Mouse (Mus musculus): Measurements from ENCODE around the gene Vmn1r113.
"Not testable (repeated sequence)": the region's sequence is repeated elsewhere in the genome, so short reads cannot be mapped to it uniquely, and the experiment has no call there.

The Vmn1r113 gene

GRCm38 (mm10) chr7:20786985-20787384 lies at the start of gene Vmn1r113:
Vmn1r113 (plus strand) TSS chr7:20787285.
- DNase-seq = not testable (repeated sequence)

- DNase-seq = not testable (repeated sequence)
Measured at GRCm38 (mm10) chr7:20770885-20771284, 16.2 kb upstream of the Vmn1r113 start, which contains the start of gene Vmn1r112. Vmn1r112 (plus strand) TSS chr7:20771185.

DNA sequence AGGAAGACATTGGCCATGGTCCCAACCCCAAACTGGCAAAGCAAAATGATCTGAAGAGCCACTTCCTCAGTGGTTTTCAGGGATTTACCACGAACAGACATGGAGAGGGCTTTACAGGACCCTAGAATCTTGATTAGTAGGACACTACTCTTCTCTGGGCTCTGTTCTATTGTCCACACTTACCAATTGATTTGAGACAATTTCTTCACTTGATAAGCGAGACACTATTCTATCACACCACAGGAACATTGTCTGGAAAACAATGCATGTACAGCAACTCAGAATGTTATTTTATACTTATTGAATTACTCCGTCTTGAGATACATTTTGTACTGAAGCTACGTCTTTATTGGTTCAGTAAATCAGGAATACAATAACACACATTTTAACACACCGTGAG lies 25.0 kb downstream of the Vmn1r113 start, which contains the start of gene Vmn1r114:
Gene Vmn1r114 (minus strand): TSS at position 101 of the 400 bp plus-strand sequence.
- DNase-seq = not testable (repeated sequence)
